Mouse (Mus musculus): ENCODE data around the gene Fut8. TPM values are rescaled to one million over a fixed set of nuclear protein-coding genes. Genes with fewer than 3 reads are reported as not detected.
A peak's percentile ranks its signal among the peaks of the same experiment; 100 is the strongest.

The Fut8 gene
- total and polyA plus RNA-seq, 3 experiments = 60.6 to 124 (median 86.0) TPM

DNA sequence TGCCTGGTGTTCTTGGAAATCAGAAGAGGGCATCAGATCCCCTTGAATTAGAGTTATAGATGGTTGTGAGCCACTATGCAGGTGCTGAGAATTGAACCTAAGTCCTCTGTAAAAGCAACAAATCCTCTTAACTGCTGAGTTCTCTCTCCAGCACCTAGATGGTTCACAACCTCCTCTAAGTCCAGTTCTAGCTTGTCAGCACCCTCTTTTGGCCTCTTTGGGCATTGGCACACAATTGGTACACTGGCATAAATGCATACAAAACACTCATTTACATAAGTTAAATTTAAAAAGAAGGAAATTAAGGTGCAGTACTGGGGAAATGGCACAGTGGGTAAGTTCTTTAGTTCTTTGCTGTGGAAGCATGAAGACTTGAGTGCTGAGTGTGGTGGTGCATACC is 24.7 kb downstream of the Fut8 start:
- Histone ChIP-seq H3K4me1 (ENCODE audit: control insufficient read depth in 1 of 2, insufficient read depth in 2 of 2) (peaks cover 3 to 36% of the 10 kb centered on the region in 2 experiments; a peak in 3 of 4 replicates), H3K36me3 (replicated peaks in 1 of 2; ENCODE audit: control insufficient read depth in 1 of 2, insufficient read depth in 1 of 2, low read length in 1 of 2) (peaks cover 0 to 27% of the 10 kb centered on the region in 2 experiments), H3K4me3 (replicated peaks in 1 of 3; ENCODE audit: low read depth in 2 of 3, low read length in 2 of 3, poor library complexity in 1 of 3) (no peak overlapping the region), H3K4me2 (ENCODE audit: insufficient read depth, low read depth, poor library complexity, severe bottlenecking) (no peak overlapping the region), H3K27ac (ENCODE audit: insufficient read depth, low read depth) (no peak overlapping the region), H3K9ac (ENCODE audit: insufficient read depth, low read depth) (no peak overlapping the region), H3K27me3 (replicated peaks) (no peaks in the 10 kb centered on the region), H3K79me2 (replicated peaks; ENCODE audit: control insufficient read depth, extremely low read depth, insufficient read depth, poor library complexity, severe bottlenecking) (peaks cover 25% of the 10 kb centered on the region), H3K9me3 (replicated peaks; ENCODE audit: low read length) (no peaks in the 10 kb centered on the region)
- TF ChIP-seq SMC3 (IDR thresholded peaks at IDR 0.05; ENCODE audit: low read depth, low read length) (peak; percentile 67), MAFK (IDR thresholded peaks at IDR 0.05; ENCODE audit: insufficient replicate concordance, low read length) (no peak), ZC3H11A (IDR thresholded peaks at IDR 0.05; ENCODE audit: low read depth, low read length) (no peak; the same call in 1 of the 2 replicates), CHD2 (IDR thresholded peaks at IDR 0.05; ENCODE audit: low read length) (no peak), ELF1 (IDR thresholded peaks at IDR 0.05; ENCODE audit: low read depth, low read length) (no peak), TBP (conservative IDR thresholded peaks at IDR 0.05; ENCODE audit: low read depth, low read length) (no peak), RAD21 (IDR thresholded peaks at IDR 0.05; ENCODE audit: low read depth, low read length) (peak; percentile 70), E2F4 (IDR thresholded peaks at IDR 0.05; ENCODE audit: insufficient replicate concordance, low read depth, low read length) (no peak), MAZ (IDR thresholded peaks at IDR 0.05; ENCODE audit: low read depth, low read length) (no peak), POLR2AphosphoS2 (IDR thresholded peaks at IDR 0.05; ENCODE audit: low read depth, low read length) (no peak), CTCF (conservative IDR thresholded peaks at IDR 0.05 in 1 of 2, IDR thresholded peaks at IDR 0.05 in 1 of 2; ENCODE audit: low read depth in 2 of 2, low read length in 2 of 2) (peak in 1 of 2 experiments; percentile 67; a peak in 2 of 4 replicates), POLR2A (IDR thresholded peaks at IDR 0.05; ENCODE audit: low read depth, low read length) (no peak), ETS1 (conservative IDR thresholded peaks at IDR 0.05; ENCODE audit: low read depth, low read length) (no peak), NRF1 (IDR thresholded peaks at IDR 0.05; ENCODE audit: low read depth, low read length) (no peak)
- DNase-seq (ENCODE audit: extremely low read depth) = peak; percentile 47
- in situ Hi-C loops (cut with MboI; ENCODE audit: low pct_ligation_motif_present, low pct_unique_long_range_greater_than_20kb, low sequenced_read_pairs) = loop anchor here (25.0 kb wide), 1 partner anchor 275 kb away; no protein-coding TSS in a partner anchor
- dilution Hi-C loops (cut with MboI; ENCODE audit: extremely low pct_ligation_motif_present, extremely low pct_unique_long_range_greater_than_20kb, low sequenced_read_pairs) = no loop called here

DNA sequence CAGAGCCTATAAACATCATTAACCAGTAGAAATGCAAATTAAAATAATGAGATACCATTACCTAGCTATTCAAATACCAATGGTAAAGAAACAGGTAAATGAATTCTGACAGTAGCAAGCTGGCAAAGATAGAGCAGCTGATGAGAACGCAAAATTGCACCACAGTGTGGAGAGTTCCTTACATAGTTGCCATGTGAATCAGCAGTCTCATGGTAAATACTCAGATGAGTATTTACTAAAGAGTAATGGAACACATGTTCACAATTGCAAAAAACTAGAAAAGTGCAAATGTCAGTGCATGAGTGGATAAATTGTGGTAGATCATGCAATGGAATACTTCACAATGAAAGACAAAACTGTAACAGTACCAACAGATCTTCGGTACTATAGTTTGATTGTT is 25.9 kb downstream of the Fut8 start:
- Histone ChIP-seq H3K27me3 (replicated peaks) (no peaks in the 10 kb centered on the region), H3K9me3 (replicated peaks; ENCODE audit: low read length) (no peaks in the 10 kb centered on the region), H3K27ac (ENCODE audit: insufficient read depth, low read depth) (no peak overlapping the region), H3K79me2 (replicated peaks; ENCODE audit: control insufficient read depth, extremely low read depth, insufficient read depth, poor library complexity, severe bottlenecking) (peaks cover 27% of the 10 kb centered on the region), H3K4me3 (replicated peaks in 1 of 3; ENCODE audit: low read depth in 2 of 3, low read length in 2 of 3, poor library complexity in 1 of 3) (no peak overlapping the region), H3K4me2 (ENCODE audit: insufficient read depth, low read depth, poor library complexity, severe bottlenecking) (no peak overlapping the region), H3K36me3 (replicated peaks in 1 of 2; ENCODE audit: control insufficient read depth in 1 of 2, insufficient read depth in 1 of 2, low read length in 1 of 2) (peaks cover 0 to 24% of the 10 kb centered on the region in 2 experiments), H3K4me1 (ENCODE audit: control insufficient read depth in 1 of 2, insufficient read depth in 2 of 2) (peaks cover 3 to 36% of the 10 kb centered on the region in 2 experiments; a peak in 3 of 4 replicates), H3K9ac (ENCODE audit: insufficient read depth, low read depth) (no peak overlapping the region)
- dilution Hi-C loops (cut with MboI; ENCODE audit: extremely low pct_ligation_motif_present, extremely low pct_unique_long_range_greater_than_20kb, low sequenced_read_pairs) = no loop called here
- in situ Hi-C loops (cut with MboI; ENCODE audit: low pct_ligation_motif_present, low pct_unique_long_range_greater_than_20kb, low sequenced_read_pairs) = loop anchor here (25.0 kb wide), 1 partner anchor 273 kb away; no protein-coding TSS in a partner anchor
- DNase-seq (ENCODE audit: extremely low read depth) = no peak
- TF ChIP-seq E2F4 (IDR thresholded peaks at IDR 0.05; ENCODE audit: insufficient replicate concordance, low read depth, low read length) = no peak
- no peak for TF ChIP-seq KAT2A (IDR thresholded peaks at IDR 0.05; ENCODE audit: insufficient replicate concordance, low read length)
- no peak for TF ChIP-seq CHD2 (IDR thresholded peaks at IDR 0.05; ENCODE audit: low read length)
- no peak for TF ChIP-seq MAX (IDR thresholded peaks at IDR 0.05; ENCODE audit: low read length)
- no peak for TF ChIP-seq MYC (IDR thresholded peaks at IDR 0.05; ENCODE audit: low read depth, low read length)
- TF ChIP-seq ZKSCAN1 (IDR thresholded peaks at IDR 0.05; ENCODE audit: borderline replicate concordance, low read depth, low read length) = no peak
- no peak for TF ChIP-seq NELFE (IDR thresholded peaks at IDR 0.05; ENCODE audit: low read depth, low read length)
- no peak for TF ChIP-seq ZC3H11A (IDR thresholded peaks at IDR 0.05; ENCODE audit: low read depth, low read length)
- TF ChIP-seq EP300 (IDR thresholded peaks at IDR 0.05; ENCODE audit: low read length) = no peak
- no peak for TF ChIP-seq MEF2A (IDR thresholded peaks at IDR 0.05; ENCODE audit: borderline replicate concordance, low read depth, low read length)

Measured in CH12.LX (cell line).